Mouse (Mus musculus) lung, postnatal 0 days (tissue): ENCODE results near the gene Zmat1.

ENCODE experiments used
- CTCF ChIP-seq: IDR thresholded peaks from 2 replicates; pipeline ENCODE4 v1.5.1; 2016; ENCODE audit warnings: antibody characterized with exemption, mild to moderate bottlenecking
- EP300 ChIP-seq: IDR thresholded peaks from 2 replicates; pipeline ENCODE4 v1.6.1; 2016; ENCODE audit warnings: antibody characterized with exemption, mild to moderate bottlenecking, control low read depth

DNA sequence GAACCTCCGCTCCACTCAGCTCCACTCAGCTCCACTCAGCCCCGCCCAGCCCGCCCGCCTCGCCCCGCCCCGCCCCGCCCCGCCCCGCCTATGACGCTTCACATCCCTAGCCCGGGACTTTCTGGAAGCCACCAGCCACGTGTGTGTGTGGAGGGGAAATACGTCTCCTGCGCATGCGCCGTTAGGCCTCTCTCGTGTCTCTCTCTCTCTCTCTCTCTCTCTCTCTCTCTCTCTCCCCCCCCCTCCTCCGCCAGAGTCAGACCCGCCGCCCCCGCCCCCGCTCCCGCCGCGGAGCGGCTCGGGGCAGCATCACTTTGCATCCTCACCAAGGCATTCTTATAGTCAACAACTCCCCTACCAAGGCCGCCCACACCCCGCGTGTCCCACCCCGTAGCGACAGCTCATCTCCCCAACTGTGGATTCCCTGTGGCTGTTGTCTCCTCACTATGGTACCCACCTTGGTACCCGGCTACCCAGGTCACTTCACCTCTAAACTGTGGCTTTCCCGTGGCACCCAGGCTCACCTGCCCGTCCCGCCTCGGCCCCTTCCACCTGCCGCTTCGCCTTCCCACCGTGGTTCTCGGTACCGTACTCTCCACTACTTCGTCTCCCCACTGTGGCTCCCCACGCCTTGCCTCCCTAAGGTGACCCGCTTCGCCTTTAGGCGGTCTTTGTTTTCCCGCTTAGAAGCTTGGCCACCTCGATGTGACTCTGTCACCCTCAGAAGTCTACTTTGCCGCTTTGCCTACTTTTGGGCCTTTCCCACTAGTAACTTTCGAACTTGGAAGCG, 45.5 kb downstream of the Zmat1 start:
- TF ChIP-seq EP300 (no peak), CTCF (no peak)
